Mouse (Mus musculus) thymus, adult 2 months (tissue): ENCODE data around the gene Iqca.

Source experiments
- CTCF ChIP-seq: fragments of 200-500 bp; IDR thresholded peaks from 2 replicates; pipeline ENCODE4 v1.5.1; 2012; ENCODE audit warnings: mild to moderate bottlenecking, control low read depth, low read length, moderate library complexity, borderline replicate concordance; ENCODE audit not compliant: control insufficient read depth, poor library complexity, insufficient read depth; ENCODE audit errors: extremely low read depth
- POLR2A ChIP-seq: fragments of 200-500 bp; IDR thresholded peaks from 2 replicates; pipeline ENCODE4 v1.6.1; 2012; ENCODE audit warnings: mild to moderate bottlenecking, low read length, control low read depth, moderate library complexity; ENCODE audit not compliant: control insufficient read depth, poor library complexity, insufficient read depth; ENCODE audit errors: extremely low read depth

- TF ChIP-seq CTCF: no peak
- no peak for TF ChIP-seq POLR2A
Measured at GRCm38 (mm10) chr1:89999858-90000257, 153.3 kb downstream of the Iqca start.
